Mouse (Mus musculus) lung, postnatal 10 days (tissue): ENCODE data around the gene Ecm1.
"Not testable (repeated sequence)": the region's sequence is repeated elsewhere in the genome, so short reads cannot be mapped to it uniquely, and the experiment has no call there.

Experiments used
- DNase-seq: peaks from one replicate; pipeline ENCODE4 v3.0.0; 2021

Gene Ecm1

DNA sequence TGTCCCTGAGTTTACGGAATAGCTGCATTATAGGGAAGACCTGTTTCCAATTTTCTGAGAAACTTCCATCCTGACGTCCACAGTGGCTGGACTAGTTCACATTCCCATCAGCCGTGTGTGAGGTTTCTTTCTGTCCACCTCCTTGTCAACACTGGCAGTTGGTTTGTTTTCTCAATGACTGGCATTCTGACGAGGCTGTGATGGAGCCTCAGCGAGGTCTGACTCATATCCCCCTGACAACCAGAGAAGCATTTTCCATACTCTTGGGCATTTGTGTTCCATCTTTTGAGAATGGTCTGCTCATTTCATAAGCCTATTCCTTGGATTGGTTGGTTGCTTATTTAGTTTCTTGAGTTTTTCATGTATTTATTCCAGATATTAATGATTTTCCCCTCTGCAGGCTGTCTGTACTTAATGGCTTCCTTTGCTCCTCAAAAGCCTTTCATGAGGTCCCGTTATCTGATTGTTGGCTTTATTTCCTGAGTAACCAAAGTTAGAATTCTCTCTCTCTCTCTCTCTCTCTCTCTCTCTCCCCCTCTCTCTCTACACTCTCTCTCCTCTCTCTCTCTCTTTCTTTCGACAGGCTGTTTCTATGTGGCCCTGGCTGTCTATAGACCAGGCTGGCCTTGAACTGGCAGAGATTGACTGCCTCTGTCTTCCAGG is 12.5 kb downstream of the Ecm1 start:
- no peak for DNase-seq

DNA sequence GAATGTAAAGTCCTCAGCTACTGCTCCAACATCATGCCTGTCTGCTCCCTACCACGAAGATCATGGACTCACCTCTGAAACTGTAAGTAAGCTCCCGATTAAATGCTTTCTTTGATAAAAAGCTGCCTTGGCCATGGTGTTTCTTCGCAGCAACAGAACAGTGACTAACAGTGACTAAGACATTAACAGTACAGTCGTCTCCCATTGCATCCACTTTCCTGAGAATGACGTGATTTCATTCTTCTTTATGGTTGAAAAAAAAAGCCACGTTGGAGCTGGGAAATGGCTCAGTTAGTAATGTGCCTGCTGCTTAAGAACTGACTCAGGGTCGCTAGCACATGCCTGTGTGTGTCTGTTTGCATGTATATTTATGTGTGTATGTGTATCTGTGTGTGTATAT is 13.5 kb downstream of the Ecm1 start:
- DNase-seq: no peak

DNA sequence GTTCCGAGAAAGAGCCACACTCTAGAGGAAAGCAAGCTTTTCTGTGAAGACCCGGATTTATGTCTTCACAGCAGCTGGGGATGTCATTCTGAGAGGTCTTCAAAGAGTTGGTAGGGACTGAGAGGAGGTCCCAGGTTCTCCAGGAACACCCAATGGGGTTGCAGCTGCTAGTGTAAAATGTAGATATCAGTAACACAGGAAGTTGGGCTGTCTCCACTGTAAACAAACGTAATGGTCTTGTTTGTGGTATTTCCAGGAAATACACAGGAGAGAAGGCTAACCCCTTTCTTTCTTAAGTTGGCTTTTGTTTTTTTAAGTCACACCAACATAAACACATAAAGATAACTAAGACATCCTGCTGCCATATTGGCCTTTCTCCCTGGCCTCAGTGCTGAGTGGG is 17.0 kb downstream of the Ecm1 start:
- no peak for DNase-seq

DNA sequence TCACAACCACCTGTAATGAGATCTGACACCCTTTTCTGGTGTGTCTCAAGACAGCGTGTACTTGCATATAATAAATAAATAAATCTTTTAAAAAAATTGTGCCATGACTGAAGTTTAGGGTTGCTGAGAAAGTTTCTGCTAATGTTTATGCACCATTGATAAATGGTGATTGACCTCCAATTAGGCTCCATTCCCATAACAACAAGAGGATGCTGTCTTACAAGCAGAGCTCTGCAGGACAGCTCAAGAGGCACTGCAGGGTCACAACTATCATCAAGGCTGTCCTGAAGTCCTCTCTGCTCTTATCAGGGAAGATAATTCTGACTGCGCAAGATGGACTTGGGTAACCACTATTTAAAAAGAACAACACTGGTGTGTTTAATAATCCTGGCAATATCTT is 21.2 kb downstream of the Ecm1 start:
- no peak for DNase-seq

DNA sequence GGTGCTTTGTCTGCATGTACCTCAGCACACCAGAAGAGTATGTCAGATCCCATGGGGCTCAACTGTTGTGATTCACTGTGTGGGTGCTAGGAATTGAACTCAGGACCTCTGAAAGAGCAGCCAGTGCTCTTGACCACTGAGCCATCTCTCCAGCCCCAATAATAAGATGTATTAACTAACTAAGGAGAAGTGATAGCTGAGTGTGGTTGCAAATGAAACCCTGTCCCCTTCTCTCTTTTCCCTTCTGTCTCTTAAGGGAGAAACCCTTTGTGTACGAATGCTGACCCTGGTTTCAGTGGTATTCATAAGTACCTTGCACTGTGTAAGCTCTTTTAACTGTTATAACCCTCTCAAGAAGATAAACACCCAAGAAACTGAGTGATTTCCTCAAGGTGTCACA is 23.3 kb downstream of the Ecm1 start:
- DNase-seq: no peak

DNA sequence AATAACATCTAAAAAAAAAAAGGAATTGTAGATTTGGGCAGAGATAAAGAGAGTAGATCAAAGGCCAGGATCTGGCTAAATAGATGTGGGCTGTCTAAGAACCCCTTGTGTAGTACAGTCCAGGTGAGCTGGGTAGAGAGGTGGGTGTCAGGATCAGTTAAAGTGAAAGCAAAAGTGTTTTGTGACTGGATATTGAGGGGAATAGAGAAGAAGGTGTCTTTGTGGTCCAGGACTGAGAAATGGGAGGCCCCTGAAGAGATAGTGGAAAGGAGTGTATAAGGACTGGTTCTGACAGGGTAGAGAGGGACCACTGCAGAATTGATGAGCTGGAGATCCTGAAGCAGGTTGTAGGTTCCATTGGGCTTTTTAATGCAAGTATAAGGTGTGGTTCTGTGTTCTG is 29.4 kb downstream of the Ecm1 start:
- DNase-seq: no peak

DNA sequence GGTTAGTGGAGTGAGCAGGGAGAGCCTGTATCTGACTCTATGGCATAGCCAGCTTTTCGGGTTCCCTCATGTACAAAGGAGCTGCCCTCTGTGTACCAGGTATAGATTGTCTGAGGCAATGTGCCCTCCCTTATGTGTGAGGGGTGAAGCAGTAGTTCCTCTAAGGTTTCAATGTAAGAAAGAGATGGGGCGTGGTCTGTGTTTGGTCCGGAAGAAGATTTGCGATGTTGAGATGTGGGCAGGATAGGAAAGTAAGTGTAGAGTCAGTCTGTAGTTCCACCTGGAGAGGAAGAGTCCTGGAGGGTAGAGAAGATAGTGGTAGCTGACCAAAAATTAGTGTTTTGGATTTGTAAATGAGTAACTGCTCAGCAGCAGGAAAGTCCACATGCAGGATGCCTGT is 30.3 kb downstream of the Ecm1 start:
- DNase-seq: no peak

DNA sequence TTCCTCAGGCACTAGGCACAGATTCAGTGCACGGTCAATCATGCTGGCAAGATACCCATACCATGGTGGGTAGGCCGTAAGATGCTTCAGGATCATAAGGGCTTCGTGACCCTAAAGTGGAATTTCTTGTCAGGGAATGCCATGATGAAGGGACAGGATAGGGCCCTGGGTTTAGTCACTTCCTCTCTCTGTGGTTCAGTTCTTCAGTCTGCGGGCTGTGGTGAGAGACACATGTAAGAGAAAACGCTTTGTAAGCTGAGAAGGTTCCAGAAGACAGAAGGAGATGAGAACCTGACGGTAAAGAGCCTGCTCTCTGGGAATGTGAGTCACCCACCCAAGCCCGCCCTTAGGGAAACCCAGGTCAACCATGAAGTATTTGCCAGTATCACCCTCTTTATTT is 31.9 kb downstream of the Ecm1 start:
- DNase-seq: no peak

DNA sequence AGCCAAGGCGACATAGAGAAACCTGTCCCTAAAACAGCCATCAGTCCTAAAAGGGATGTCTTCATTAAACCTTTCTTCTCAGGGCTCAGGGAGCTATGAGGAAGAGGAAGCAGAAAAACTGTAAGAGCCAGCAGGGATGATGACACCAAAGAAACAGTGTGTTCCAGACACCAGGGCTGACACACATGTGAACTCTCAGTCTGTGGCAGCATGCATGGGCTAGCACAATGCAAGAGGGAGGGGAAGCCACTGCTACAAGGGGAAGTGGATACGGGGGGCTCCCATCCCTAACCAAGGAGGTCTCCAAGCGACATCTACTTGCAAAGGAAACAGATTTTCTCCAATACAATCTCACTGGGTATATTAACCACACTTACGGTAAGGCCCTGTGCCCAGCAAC is 33.1 kb downstream of the Ecm1 start:
- DNase-seq: no peak

DNA sequence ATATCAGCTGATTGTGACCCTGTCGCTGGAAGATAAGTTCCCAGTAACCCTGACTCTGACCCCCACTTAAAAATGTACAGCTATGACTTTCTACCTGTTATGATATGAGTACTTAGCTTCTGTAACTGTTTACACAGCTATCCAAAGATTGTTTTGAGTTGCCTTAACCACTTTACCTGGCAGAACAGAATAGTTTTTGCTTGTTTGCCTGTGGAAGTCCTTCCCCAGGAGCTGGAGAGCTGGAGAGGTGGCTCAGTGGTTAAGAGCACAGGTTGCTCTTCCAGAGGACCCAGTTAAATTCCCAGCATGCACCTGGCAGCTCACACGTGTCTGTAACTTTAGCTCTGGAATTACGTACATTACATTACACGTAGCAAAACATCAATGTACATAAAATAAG is 34.8 kb downstream of the Ecm1 start:
- DNase-seq: no peak

DNA sequence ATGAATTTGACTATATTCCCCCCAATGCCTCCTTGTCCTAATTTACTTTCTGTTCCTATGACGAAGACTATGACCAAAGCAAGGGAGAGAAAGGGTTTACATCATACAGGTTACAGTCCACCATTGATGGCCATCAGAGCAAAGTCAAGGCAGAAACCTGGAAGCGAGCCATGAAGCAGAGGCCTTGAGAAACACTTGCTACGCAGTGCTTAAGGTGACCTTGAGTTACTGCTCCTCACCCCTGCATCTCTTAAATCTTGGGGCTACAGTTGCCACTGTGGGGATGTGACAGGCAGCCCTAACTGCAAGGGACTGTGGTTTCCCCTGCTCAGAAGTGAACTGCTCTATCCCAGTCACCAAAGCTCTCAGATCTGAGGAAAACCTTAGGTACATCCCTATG is 36.1 kb downstream of the Ecm1 start:
- no peak for DNase-seq

DNA sequence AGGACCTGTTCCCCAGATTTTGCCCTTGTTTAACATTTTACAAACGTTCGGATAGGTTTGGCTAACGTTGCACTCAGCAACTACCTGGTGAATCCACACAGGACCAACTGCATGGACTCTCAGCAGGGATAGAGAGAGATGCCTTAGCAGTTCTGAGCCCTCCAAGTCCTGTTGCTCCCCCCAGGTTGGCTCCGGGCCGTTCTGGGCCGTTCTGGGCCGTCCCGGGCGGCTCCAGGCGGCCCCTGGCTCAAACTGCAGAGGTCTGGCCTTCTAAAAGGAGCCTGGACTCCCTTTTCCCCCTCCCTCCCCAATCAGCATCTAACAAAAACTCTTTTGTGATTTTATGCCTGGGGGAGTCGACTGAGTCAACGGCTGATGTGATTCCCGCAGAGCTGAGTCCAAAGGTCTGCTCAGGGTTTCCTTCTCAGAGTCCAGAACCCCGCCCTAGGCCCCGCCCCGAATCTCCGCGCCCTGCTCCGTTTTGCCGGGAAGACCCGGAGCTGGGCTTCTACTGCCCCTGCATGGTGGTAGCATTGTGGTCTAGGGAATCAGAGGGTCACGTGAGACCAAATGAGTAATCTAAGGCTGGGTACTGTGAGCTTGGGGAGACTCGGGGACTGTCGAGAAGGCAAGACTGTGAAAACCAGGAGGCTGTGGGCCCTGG is 37.4 kb downstream of the Ecm1 start:
- peak; percentile 94 for DNase-seq

DNA sequence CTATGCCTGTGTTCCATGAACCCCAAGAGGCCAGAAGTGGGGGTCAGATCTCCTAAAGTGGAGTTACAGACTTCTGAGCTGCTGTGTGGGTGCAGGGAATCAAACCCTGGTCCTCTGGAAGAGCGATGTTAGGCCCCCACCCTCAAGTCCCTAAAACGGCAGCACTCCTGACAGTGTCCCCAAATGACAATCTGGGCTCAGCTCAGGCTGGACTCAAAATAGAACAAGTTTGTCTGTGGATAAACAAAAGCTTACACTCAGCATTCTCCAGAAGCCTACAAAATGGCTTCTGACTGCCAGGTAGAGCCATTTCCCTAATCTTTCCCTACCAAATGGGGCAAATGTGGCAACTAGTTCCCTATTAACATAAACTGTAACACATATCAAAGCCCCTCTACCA is 38.3 kb downstream of the Ecm1 start:
- no peak for DNase-seq

DNA sequence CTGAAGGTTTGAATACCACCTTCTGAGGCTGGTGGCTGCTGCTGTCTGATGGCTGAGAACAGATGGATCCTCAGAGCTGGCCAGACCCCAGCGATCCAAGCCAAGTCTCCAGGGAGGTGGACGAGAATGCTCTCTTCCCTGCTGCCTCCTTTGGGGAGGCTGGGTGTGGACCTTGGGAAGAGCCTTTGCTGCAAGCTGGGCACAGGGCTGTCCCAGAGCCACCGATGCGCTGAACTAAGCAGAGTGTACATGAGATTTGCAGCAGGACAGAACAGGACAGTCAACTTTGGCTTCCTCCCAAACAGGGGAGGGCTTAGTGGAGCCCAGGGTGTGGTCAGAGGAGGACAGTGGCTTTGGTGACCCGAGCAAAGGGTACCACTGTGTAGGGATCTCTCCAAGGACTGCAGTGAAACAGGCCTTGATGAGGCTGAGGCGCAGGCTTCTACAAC is 39.1 kb downstream of the Ecm1 start:
- DNase-seq: peak; percentile 60

DNA sequence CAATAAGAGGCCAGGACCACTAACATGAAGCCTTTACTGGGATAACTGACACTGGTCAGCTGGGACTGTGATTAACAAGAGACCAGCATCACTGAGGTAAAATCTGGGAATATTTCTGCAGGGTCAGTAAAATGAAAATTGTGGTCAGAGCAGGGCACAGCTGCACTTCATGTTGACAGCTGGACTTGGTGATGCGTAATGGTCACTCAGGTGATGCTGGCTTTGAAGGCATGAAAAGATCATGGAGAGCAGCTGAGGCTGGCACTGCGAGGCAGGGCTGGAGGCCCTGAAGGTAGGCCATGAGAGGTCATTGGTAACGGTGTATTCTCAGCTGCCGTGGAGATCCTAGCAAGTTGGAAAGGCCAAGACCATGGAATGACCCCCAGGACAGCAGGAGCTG is 41.1 kb downstream of the Ecm1 start:
- DNase-seq: no peak

DNA sequence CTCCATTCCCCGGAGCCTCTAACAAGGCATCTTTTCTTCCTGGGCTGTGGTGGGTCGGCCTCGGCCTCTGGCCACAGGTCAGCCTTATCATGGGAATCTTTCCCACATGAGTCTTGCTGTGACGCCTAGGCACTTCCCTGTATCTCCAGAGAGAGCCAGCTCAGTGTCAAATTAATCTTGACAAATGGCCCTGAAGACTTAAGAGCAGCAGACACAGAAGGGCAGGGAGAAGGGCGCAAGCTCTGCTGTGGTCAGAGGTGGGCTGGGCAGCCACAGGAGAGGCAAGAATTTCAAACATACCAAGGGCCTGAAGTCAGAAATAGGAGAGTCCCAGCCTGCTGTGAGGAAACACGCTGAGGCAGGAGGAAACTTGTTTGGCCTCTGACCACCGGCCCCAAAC is 43.0 kb downstream of the Ecm1 start:
- DNase-seq: no peak

DNA sequence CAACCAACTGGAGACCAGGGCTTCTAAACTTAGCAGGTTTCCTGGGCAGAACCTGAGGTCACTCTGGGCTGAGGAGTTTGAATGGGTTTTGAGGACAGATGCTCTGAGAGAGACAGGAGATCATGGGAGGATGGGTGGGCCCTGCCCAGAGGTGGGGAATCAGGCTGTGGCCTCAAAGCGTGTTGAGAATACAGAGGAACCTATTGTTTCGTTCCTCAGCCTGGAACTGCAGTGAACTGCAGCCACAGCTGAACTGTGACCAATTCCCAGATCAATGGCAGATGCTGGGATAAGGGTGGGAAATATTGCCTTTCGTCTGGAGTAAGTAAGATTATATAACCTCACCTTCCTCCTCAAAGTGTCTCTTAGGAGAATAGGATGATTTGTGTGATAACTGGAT is 43.6 kb downstream of the Ecm1 start:
- DNase-seq: no peak

DNA sequence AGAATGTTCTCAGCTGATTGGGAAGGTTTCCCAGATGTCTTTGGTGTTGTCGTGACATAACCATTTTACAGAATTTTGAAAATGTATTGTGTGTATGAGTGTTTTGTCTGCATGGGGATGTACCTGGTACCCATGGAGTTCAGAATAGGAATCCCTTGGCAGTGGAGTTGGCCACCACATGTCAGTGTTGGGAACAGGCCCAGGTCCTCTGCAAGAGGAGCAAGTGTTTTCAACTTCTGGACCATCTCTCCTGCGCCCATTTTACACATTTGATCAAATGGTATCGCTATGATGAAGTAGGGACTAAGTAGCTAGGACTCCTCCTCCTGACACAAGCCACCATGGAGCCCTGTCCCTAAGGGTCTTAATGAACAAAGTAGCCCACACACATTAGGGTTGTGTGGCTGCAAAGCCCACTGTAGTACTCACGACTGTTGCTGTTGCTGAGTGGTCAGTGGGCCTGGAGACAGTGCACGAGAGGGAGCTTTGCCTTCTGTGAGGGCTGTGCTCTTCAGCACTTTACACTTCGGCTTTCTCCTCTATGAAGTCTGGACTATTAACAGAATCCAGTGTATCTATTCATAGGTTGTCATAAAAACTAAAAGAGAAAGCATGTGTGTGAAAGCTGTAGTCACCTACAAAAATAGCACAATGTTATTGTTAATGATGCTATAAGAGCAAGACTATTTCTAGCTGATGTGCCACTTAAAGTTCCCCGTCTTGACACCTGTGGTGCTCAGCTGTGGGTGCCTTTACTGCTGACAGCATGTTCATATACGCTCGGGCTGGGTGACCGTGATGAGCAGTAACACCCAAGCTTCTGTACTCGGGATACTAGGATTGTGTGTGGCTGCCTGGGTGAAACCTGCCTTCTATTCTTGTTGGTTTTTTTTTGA is 44.3 kb downstream of the Ecm1 start:
- no peak for DNase-seq

DNA sequence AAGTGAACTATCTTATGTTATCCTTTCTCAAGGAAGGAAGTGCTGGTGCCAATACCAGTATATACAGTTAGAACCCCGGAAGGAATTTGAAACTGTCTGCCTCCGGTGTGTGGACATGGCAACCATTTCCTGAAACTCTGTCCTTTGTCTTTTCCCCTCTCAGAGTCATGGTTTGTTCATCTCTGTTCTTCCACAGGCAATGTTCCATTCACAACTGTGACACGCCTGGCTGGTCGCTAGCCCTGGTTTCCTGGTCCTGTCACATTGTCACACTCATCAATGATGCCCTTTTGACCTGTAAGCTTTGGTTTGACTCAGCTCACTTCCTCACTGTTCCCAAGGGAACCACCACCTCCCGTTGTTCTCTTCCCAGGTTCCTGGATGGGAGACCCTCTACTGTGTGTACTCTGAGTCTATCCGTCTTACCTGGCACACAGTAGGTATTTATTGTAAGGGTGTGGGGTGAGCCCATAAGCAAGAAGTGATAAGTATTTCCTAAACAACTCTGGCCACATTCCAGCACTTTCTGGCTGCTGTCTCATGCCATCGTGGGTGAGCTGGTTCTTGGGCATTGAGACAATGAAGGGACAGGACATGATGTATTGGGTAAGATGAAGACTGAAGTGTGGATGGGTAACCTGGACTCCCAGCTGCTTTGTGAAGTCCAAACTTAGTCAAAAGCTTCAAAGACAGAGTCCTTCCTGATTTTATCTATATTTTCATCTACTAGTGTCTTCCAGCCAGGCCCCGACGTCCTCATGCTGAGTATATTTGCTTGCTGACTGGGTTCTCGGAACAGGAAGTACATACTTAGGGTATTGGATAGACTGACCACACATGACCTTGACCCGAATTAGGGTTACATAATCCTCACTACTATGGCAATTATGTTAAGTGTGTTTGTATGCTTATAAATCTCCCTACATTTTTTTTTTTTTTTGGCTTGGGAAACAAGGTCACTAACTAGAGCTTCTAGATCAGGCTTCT is 45.3 kb downstream of the Ecm1 start:
- DNase-seq: peak; percentile 66

DNA sequence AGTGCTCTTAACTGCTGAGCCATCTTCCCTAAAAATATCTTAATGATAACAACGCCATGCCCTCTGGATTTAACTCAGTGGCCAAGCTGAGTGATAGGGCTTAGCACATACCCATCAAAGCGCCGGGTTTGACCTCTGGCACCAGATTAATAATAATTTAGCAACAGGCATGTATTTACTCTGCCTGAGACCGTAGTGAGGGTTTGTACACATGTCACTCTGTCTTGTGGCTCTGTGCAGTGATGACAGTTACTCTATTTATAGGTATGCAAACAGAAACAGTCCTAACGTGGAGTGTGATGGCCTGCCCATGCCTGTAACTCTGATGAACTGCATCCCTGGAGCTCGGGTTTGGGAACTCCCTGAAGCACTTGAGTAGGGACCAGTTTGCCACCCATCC is 46.7 kb downstream of the Ecm1 start:
- DNase-seq: no peak

DNA sequence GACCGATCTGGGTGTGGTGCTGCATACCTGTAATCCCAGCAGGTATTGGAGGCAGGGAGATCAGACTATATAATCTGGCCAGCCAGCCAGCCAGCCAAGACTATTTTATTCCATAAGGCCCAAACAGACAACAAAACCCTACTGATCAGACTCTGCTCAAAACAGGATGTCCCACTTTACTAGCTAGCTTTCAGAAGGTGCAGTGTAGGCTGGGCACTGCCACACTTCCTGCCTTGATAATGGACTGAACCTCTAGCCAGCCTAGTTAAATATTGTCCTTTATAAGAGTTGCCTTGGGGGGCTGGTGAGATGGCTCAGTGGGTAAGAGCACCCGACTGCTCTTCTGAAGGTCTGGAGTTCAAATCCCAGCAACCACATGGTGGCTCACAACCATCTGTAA is 48.8 kb downstream of the Ecm1 start:
- DNase-seq: not testable (repeated sequence)

DNA sequence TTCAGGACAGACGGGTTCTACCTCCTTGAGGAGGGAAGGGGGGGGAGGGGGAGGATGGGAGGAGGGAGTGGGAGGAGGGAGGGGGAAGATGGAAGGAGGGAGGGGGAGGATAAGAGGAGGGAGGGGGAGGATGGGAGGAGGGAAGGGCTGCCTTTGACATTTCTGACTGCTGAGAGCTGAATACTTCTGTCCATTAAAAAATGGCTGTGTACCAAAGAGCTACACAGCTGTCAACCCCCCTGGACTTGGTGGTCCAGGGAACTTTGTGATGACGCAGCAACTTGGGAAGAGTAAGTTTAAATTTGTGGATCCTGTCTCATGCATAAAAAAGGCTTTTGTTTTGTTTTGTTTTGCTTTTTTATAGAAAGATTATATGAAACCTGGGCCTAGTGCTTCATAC is 49.4 kb downstream of the Ecm1 start:
- no peak for DNase-seq
